Mouse (Mus musculus) thymus, adult 2 months (tissue): ENCODE data around the gene Phip.

Source experiments
- CTCF ChIP-seq: fragments of 200-500 bp; IDR thresholded peaks from 2 replicates; pipeline ENCODE4 v1.5.1; 2012; ENCODE audit warnings: mild to moderate bottlenecking, control low read depth, low read length, moderate library complexity, borderline replicate concordance; ENCODE audit not compliant: control insufficient read depth, poor library complexity, insufficient read depth; ENCODE audit errors: extremely low read depth
- POLR2A ChIP-seq: fragments of 200-500 bp; IDR thresholded peaks from 2 replicates; pipeline ENCODE4 v1.6.1; 2012; ENCODE audit warnings: mild to moderate bottlenecking, low read length, control low read depth, moderate library complexity; ENCODE audit not compliant: control insufficient read depth, poor library complexity, insufficient read depth; ENCODE audit errors: extremely low read depth

GRCm38 (mm10) chr9:82829693-82830430 is 145.5 kb downstream of the Phip start:
- TF ChIP-seq CTCF = no peak
- TF ChIP-seq POLR2A = no peak
